Mouse (Mus musculus) right cerebral cortex, adult 18-20 months (tissue): Measurements from ENCODE around the gene Bcat2.

Experiments
- DNase-seq: peaks from one replicate; pipeline ENCODE4 v3.0.0; 2022; ENCODE audit warnings: mixed read lengths

Gene Bcat2

DNA sequence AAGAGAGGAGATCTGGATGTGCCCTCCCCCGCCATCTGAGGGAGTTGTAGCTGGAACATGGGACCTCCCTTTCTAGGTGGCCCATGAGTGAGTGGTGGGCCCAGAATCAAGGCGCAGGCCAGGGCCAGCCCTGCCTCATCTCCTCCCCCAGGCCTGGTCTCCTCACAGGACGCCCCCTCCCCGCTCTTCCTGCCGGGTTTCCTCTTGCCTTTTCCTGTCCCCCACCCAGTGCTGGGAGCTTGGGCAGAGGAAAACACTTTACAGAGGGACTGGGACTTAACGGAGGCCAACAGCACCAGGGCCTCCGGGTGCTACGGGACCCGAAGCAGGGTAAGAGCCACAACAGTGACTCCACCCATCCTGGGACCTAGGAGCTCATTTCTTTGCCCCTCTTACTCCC lies 57.3 kb downstream of the Bcat2 start, which contains the start of gene Rasip1:
TSS of gene Rasip1 (plus strand) at position 228 of the 400 bp plus-strand sequence.
- no peak for DNase-seq

DNA sequence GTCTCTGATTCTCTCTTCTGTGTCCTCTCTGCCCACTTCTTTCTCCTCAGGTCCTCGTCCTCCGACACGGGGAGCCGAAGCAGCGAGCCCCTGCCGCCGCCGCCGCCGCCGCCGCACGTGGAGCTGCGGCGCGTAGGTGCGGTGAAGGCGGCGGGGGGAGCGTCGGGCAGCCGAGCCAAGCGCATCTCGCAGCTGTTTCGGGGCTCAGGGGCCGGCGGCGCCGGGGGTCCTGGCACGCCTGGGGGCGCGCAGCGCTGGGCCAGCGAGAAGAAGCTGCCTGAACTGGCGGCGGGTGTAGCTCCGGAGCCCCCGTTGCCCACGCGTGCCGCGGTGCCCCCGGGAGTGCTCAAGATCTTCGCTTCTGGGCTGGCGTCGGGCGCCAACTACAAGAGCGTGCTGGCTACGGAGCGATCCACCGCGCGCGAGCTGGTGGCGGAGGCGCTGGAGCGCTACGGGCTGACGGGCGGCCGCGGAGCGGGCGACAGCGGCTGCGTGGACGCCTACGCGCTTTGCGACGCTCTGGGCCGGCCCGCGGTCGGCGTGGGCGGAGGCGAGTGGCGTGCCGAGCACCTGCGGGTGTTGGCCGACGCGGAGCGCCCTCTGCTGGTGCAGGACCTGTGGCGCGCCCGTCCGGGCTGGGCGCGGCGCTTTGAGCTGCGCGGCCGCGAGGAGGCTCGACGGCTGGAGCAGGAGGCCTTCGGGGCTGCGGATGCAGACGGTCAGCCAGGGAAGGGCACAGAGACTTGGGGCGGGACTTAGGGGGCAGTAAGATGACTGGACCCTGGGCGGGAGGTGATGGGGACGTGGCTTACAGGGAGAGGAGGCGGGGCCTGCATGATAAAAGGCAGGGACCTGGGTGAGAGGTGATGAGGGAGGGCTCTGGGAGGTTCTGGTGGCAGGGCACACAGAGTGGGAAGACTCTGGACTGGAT lies 58.7 kb downstream of the Bcat2 start:
- peak; percentile 84 for DNase-seq

DNA sequence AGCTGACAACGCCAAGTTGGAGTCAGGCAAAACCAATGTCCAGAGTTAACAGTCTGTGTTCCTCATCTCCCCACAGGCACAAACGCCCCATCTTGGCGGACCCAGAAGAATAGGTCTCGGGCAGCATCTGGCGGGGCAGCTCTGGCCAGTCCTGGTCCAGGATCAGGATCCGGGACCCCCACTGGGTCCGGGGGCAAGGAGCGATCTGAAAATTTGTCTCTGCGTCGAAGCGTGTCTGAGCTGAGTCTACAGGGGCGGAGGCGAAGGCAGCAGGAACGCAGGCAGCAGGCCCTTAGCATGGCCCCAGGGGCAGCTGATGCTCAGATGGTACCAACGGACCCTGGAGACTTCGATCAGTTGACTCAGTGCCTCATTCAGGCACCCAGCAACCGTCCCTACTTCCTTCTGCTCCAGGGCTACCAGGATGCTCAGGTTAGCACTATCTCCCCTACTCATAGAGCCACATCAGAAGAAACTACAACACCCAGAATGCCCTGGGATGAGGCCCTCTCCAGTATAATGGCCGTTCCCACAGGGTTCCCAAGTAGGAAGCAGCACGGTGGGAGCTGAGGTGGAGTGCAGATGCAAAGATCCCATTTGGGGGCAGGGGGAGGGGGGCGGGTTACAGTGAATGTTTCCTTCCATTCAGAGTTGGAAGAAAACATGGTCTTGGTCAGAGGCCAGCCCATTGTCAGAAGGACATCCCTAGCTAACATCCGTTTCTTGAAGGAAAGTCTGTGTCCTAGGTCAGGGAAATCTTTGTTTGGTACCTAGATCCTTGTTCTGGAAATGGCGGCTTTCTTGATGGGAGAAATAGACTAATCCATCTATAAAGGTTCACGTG lies 60.3 kb downstream of the Bcat2 start:
- DNase-seq = no peak

- DNase-seq = no peak
These were observed 62.5 kb downstream of the Bcat2 start for GRCm38 (mm10) chr7:45632499-45632898.

- no peak for DNase-seq
These were observed 65.2 kb downstream of the Bcat2 start for GRCm38 (mm10) chr7:45634946-45635681.

GRCm38 (mm10) chr7:45635711-45636688 lies 66.0 kb downstream of the Bcat2 start:
- no peak for DNase-seq

DNA sequence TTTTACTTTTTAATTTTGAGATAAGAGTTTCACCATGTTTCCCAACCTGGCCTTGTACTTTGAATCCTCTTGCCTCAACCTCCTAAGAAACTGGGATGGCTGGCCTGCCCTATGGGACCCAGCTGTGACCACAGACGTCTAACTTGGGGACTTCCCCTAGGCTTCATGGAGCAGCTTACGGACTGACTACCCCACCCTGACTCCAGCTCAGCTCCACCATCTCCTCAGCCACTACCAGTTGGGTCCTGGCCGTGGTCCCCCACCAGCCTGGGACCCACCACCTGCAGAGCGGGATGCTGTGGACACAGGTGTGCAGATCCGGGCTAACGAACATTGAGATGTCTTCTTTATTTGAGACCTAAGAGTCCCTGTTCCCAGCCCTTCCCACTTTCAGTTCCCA lies 67.8 kb downstream of the Bcat2 start:
- no peak for DNase-seq

DNA sequence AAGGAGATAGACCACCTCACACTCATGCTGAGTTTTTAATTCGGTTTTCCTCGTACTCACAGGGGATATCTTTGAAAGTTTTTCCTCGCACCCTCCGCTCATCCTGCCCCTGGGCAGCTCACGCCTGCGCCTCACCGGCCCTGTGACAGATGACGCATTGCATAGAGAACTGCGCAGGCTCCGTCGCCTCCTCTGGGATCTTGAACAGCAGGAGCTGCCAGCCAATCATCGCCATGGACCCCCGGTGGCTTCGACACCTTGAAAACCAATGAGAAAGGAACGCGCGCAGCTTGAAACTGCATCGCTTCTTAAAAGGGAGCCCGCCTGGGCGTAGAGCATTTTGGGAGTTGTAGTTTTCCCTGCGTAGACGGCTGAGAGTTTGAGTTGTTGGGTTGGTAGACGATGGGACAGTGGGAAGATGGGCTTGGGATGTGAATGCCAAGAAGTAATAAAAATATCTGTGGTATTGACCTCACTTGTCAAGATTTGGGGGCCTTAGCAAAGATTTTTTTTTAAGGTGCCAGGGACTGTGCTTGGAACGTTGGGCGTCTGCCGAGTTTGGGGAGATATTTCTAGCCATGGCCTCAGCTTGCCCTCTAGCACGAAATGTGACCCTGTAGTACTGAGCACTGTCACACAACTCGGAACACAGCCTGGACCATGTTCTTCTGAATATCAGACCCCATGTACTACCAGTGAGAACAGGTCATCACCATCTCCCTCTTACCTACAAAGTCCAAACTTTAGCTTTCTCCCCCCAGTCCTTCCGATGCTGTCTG lies 68.9 kb downstream of the Bcat2 start:
- DNase-seq = peak; percentile 99
